Mouse (Mus musculus) bone marrow, adult 2 months (tissue): Measurements from ENCODE around the gene Cenpm. TPM values are rescaled to one million over a fixed set of nuclear protein-coding genes. Genes with fewer than 3 reads are reported as not detected.

Experiments
- H3K27ac ChIP-seq: fragments of 200-500 bp; 2 replicates; pipeline ENCODE4 v1.5.1; 2012; ENCODE audit warnings: low read depth, mild to moderate bottlenecking, control low read depth, inconsistent platforms, low read length; ENCODE audit not compliant: control insufficient read depth, poor library complexity, insufficient read depth
- H3K4me1 ChIP-seq: fragments of 200-500 bp; 2 replicates; pipeline ENCODE4 v1.6.1; 2011; ENCODE audit warnings: low read length; ENCODE audit not compliant: control insufficient read depth, insufficient read depth
- H3K4me3 ChIP-seq: fragments of 200-500 bp; replicated peaks from 2 replicates; pipeline ENCODE3; 2011; ENCODE audit warnings: mild to moderate bottlenecking, low read depth, low read length, control low read depth; ENCODE audit not compliant: control insufficient read depth
- CTCF ChIP-seq: fragments of 200-500 bp; IDR thresholded peaks from 2 replicates; pipeline ENCODE4 v1.5.1; 2011; ENCODE audit warnings: low read length, control low read depth; ENCODE audit not compliant: control insufficient read depth, insufficient read depth
- POLR2A ChIP-seq: fragments of 200-500 bp; IDR thresholded peaks from 2 replicates; pipeline ENCODE4 v1.6.1; 2011; ENCODE audit warnings: low read depth, mild to moderate bottlenecking, control low read depth, low read length, borderline replicate concordance; ENCODE audit not compliant: control insufficient read depth
- WGBS: fragments of 180-500 bp; shearing (Covaris S2); methylation state at CpG from one replicate; pipeline ENCODE4 v1.1.7; 2018; 5-methylcytosine and 5-hydroxymethylcytosine counted together
- polyA plus RNA-seq: library from polyadenylated mRNA; stranded (reverse); fragments of >200 nt; gene quantifications from 2 replicates; pipeline ENCODE4 v1.2.4, GENCODE M21; 2011; ENCODE audit warnings: low replicate concordance; ENCODE audit not compliant: missing spikeins, insufficient read depth, insufficient read length

Gene Cenpm
- polyA plus RNA-seq, 1 experiment = 21.2 TPM

- WGBS = 3% methylated on average over 44 of the region's 44 CpGs
- Histone ChIP-seq H3K27ac (peak within 1 kb of the TSS; percentile 83), H3K4me3 (peak within 1 kb of the TSS; percentile 85), H3K4me1 (peaks cover 15% of the 10 kb centered on the region)
- TF ChIP-seq POLR2A (peak; percentile 85; the same call in 1 of the 2 replicates), CTCF (no peak)
These were observed 20.6 kb downstream of the Cenpm start, which contains the start of gene Tnfrsf13c for GRCm38 (mm10) chr15:82223657-82224601. TSS of gene Tnfrsf13c (minus strand) at chr15:82224369.

GRCm38 (mm10) chr15:82223251-82223650 is 21.3 kb downstream of the Cenpm start:
- Histone ChIP-seq H3K4me3 (peak overlapping the region; percentile 58), H3K27ac (peak overlapping the region; percentile 25; the same call in 1 of the 2 replicates), H3K4me1 (peaks cover 15% of the 10 kb centered on the region)
- 27% methylated on average over 7 of the region's 7 CpGs for WGBS
- TF ChIP-seq CTCF (no peak), POLR2A (no peak)

- H3K4me1 ChIP-seq = peaks cover 15% of the 10 kb centered on the region
- H3K27ac ChIP-seq = 0 out of 2 replicates have a peak overlapping the region, but pooled peaks have one; percentile 24
- WGBS = 76% methylated on average over 14 of the region's 14 CpGs
- H3K4me3 ChIP-seq = no peak overlapping the region
- TF ChIP-seq POLR2A (no peak), CTCF (no peak)
These were observed 23.3 kb downstream of the Cenpm start for GRCm38 (mm10) chr15:82221104-82221860.

GRCm38 (mm10) chr15:82220003-82220675 is 24.4 kb downstream of the Cenpm start:
- TF ChIP-seq POLR2A = no peak
- no peak for TF ChIP-seq CTCF
- peak overlapping the region; percentile 61 for H3K27ac ChIP-seq

DNA sequence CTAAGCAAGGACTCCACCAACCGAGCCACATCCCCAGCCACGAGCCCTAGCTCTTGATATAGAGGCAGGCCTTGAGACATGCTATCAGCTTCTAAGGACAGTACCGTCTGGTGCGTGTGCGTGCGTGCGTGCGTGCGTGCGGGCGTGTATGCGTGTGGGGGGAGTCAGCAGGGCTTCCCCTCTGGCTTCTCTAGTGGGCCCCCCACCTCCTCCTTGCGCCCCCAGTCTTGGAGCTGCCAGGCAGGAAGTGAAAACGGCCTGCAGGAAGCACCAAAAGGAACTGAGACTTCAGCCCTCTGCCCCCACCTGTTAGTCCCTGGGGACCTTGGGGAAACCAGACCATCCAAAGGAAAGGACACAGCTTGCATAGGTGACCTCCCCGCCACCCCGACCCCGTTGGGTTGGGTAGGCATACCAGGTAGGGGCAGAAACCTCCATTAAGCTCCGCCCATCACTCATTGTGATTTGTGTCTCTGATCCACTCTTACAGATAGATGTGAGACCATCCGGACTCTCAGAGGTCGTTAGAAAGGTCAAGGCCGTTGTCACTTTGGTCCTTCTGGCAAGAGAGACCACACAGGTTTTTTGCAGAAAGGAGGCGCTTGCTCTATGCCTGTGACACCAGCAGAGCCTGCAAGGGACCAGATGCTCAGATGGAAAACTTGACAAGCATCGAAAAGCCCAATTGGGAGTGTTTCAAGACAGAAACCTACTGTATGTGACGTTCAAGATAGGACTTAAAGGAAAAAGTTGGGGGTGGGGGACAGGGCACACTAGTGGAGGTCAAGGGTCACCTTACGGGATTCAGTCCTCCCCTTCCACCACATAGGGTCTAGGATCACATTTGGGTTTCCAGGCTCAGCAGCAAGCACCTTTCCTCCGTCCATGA is 25.5 kb downstream of the Cenpm start:
- Histone ChIP-seq H3K27ac (peak overlapping the region; percentile 61), H3K4me3 (no peak overlapping the region), H3K4me1 (peaks cover 5% of the 10 kb centered on the region)
- 17% methylated on average over 26 of the region's 26 CpGs for WGBS
- TF ChIP-seq CTCF (no peak), POLR2A (no peak)

More at GRCm38 (mm10) chr15:82220003-82220675, 24.4 kb downstream of the Cenpm start:
- 71% methylated on average over 11 of the region's 12 CpGs for WGBS
- Histone ChIP-seq H3K4me3 (no peak overlapping the region), H3K4me1 (peaks cover 8% of the 10 kb centered on the region)

GRCm38 (mm10) chr15:82217980-82218379 is 26.6 kb downstream of the Cenpm start:
- no peak for TF ChIP-seq CTCF
- no peak for TF ChIP-seq POLR2A
- WGBS = 70% methylated on average over 9 of the region's 9 CpGs
- Histone ChIP-seq H3K4me1 (peaks cover 5% of the 10 kb centered on the region), H3K4me3 (no peak overlapping the region), H3K27ac (no peak overlapping the region)

- Histone ChIP-seq H3K4me1 (peaks cover 5% of the 10 kb centered on the region), H3K4me3 (no peak overlapping the region), H3K27ac (no peak overlapping the region)
- 59% methylated on average over 7 of the region's 7 CpGs for WGBS
- no peak for TF ChIP-seq POLR2A
- no peak for TF ChIP-seq CTCF
These were observed 27.5 kb downstream of the Cenpm start for GRCm38 (mm10) chr15:82217039-82217438.
